Mouse (Mus musculus): ENCODE data around the gene Chst13. TPM values are rescaled to one million over a fixed set of nuclear protein-coding genes. Genes with fewer than 3 reads are reported as not detected.

The Chst13 gene
- total RNA-seq, 2 experiments from 2014 or later: not detected

DNA sequence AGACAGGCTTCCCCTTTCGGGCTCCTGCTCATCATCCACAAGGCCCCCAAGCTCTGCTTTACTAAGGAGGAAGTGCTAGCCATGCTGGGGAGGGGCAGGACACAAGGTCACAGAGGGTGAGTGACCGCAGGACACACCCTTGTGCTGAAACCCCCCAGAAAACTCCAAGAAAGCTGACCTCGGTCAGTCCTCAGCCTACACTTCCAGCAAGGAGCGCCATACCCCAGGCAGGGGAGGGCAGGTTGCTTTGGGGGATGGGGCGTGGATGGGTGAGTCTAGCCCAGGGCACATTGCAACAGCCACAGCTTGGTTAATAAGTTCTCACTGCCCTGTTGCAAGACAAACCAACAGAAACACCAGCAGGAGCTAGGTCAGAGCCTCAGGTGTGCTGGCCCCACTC lies 4.6 kb downstream of the Chst13 start:
- DNase-seq (ENCODE audit: low spot score): no peak

DNA sequence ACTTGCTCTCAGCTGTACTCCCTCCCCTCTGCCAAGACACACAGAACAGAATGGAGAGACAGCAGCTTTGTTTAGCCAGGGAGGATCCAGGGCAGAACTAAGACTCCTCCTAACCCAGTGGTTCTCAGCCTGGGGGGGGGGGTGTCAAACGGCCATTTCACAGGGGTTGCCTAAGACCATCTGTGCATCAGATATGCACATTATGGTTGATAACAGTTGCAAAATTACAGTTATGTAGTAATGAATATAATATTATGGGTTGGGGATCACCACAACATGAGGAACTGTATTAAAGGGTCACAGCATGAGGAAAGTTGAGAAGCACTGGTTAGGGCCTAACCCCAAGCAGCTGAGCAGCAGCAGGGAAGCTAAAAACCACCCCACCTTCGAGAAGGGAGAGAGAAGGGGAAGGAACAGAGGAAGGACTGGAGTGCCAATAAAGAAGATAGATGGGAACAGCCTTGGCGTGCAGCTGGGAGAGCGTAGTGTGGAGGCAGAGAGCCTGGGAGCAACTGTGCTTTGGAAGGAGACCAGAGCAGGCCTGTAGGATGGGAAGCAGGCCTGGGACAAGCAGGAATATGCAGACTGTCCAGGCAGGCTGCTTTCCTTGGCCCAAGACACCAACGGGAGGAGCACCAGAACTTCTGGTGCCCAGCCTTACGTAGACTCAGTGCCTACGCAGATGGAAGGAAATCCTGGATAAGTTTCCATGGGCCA lies 5.4 kb downstream of the Chst13 start:
- peak; percentile 28 for DNase-seq (ENCODE audit: low spot score)

DNA sequence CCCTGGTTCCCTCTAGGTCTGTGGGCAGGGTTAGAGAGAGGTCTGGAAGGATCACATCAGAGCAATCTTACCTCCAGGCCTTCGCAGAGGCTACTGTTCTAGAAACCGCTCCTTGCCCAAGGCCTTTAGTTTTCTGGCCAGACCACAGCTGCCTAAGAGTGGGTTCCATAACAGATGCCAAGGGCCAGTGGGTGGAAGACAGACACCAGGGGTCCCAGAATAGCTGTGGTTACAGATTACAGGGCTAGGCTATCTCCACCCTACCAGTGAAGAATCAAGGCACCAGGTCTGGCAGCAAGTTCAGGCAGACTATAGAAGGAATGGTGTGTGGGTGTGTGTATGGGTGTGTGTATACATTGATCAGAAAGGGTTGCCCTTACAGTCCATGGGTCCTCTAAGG lies 6.0 kb downstream of the Chst13 start:
- no peak for DNase-seq (ENCODE audit: low spot score)

DNA sequence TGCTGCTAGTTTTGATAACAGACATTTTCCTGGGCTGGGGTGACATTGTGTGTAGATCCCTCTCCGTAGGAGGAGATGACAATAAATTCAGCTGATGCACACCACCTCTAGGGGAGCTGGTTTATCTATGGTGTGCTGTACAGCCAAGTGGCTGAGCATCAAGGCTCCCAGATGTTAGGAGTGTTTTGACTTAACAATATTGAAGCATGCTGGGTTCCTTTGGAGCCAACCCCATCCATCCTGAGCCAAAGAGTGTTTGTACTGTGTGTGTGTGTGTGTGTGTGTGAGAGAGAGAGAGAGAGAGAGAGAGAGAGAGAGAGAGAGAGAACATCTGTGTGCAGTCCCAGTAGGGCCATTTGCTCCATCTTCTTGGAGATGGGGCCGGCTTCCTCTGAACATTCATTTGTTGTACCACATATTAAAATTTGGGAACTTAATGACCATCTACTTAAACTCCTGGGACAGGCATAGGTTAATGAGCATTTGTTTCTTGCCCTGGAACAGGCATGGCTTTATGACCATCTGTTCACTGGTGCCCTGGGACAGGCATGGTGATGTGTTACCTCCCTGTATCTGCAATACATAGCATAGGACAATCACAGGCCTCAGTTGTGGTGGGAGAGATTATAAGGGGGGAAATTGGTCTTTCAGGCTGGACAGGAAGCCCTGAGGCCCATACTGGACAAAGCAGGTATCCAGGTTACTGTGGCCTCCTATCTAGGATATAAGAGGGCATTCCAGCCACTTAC lies 7.3 kb downstream of the Chst13 start:
- DNase-seq (ENCODE audit: low spot score): no peak

DNA sequence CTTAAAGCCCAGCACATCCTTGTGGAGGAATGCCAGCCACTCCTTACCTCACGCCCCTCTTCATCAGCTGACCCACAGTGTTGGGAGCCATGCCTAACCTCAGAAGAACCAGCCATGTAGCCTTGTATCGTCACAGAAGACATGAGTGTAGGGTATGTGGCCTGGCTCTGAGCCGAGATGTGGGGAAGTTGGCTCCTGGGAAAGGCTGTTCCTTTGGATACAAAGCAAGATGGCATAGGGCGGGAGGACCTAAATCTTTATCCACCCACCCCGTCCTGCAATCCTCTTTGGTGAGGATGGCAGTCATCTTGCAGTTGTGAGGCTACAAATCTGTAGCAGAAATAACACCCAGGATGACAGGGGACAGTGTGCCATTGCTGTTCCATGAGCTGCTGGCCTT lies 9.0 kb downstream of the Chst13 start:
- no peak for DNase-seq (ENCODE audit: low spot score)

DNA sequence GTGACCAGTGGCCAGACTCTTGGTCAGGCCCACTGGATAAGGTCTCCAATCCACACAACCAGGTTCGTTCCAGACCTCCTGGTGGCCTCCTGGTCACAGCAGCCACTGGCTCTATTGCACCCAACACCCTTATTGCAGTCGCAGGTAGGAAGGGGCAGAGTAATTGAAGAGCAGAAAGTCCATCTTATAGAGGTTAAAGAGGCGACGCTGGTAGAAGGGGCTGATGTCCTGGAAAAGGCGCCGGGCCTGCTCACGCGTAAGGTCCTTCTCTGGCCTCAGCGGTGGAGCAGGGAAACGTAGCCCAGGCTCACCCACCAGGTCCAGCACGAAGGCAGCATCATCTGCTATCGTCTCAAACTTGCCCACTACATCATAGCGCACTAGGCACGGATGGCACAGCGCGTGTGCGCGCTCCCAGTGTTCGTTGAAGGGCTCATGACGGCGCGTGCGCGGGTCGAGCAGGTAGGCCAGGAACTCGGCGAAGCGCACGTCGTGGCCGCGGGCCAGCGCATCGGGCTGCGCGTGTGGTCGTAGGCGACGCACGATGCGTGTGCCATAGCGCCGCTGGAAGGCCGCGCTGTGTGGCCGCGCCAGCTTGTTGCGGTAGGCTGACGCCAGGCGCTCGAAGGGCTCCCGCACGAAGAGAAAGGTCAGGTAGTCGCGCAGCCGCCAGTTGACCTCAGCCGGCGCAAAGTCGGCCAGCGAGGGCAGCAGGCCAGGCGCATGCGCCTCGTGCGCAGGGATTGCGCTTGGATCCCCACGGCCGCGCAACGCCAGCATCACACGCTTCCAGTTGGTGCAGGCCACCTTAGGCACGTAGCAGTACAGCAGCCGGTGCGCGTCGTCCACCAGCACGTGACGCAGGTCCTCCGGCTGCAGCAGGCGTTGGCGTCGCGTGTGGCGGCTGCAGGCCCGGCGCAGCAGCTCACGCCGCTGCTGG lies 15.9 kb downstream of the Chst13 start:
- DNase-seq (ENCODE audit: low spot score): no peak

DNA sequence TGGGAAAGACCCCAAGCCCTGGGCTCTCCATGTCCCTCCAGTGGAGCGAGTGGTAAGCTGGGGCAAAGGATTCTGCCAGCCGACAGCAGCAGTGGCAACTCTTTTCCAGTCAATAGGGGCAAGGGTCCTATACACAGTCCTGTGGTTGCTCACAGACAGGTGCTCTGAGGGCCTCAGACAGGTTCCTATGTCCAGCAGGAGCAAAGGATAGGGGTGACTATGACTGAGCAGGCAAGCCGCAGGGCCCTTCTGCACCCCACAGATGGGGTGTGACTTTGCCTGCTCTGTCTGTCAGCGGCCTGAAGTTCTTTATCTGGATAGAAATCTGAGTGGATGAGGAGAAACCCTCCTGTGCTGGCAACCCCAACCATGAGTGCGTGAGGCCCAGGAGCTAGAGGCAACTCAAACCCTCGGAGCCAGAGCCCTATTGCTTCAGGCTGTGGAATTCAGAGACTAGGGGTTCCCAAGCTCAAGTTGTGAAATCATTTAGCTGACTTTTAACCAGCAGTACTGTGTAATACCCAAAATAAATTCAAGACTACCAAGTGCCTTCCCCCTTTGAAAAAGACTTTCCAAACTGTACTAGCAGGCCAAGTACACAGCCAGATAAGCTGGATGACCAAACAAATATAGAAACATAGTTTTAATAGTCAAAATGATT lies 18.5 kb downstream of the Chst13 start:
- no peak for DNase-seq (ENCODE audit: low spot score)

DNA sequence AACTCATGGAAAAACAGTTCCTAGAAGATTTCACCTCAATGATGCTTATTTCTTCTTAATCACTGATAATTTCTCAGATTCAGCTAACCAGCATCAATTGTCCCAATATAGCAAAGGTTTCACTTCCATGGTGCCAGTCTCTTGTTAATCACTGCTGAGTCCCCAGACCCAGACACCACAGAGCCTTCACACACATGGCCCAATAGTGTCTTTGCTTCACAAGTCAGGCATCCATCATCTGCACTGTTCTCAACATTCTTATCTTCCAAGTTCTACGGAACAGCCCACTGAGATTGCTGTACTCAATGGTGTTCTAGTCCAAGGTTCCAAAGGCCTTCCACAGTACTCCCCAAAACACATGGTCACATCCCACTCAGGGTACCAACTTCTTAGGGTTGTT lies 24.1 kb downstream of the Chst13 start, which contains the start of gene BC048671:
BC048671 (plus strand) TSS at position 301 of the 400 bp plus-strand sequence.
- DNase-seq (ENCODE audit: low spot score): no peak

DNA sequence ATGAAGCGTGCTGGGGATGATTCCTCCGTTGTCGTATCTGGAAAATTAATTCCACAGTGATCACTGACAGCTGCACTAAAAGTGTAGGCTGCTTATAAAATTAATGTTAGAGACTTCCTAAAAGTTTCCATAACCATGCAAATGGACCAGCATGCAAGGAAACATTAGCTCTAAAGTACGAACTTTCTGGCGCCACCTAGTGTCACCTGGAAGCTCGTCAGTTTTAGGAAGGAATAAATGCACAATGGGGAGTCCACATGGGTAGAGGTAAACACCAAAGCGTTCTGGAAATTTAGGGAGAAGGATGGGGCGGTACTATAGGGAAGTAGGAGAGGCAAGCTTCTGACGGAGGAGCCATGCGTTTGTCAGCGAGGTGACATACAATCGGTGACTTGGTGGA lies 36.7 kb downstream of the Chst13 start:
- no peak for DNase-seq (ENCODE audit: low spot score)

Other genes with a start within 250 kb of the Chst13 start
- not detected for gene Vmn1r49, start 246.7 kb downstream of the Chst13 start, total RNA-seq (2021)
- gene Vmn1r50, start 223.8 kb downstream of the Chst13 start, total RNA-seq (2021): not detected
- gene Vmn1r51, start 202.6 kb downstream of the Chst13 start, total RNA-seq (2021): not detected
- gene Vmn1r52, start 150.4 kb downstream of the Chst13 start, total RNA-seq (2021): not detected
- not detected for gene V1ra8, start 122.4 kb downstream of the Chst13 start, total RNA-seq (2021)
- gene Vmn1r53, start 100.7 kb downstream of the Chst13 start, total RNA-seq (2021): not detected
- gene Vmn1r54, start 78.9 kb downstream of the Chst13 start, total RNA-seq (2021): not detected
- gene BC048671, start 24.0 kb downstream of the Chst13 start, total RNA-seq (2021): not detected
- gene Uroc1, start 8.1 kb upstream of the Chst13 start, total RNA-seq (2021): under 1 TPM in 1 of 2 experiments, not detected in 1; 0.12 TPM
- gene Zxdc, start 44.3 kb upstream of the Chst13 start, total RNA-seq (2021): 10 to 100 TPM; 13.7 to 13.9 TPM
- gene Cfap100, start 103.6 kb upstream of the Chst13 start, total RNA-seq (2021): under 1 TPM in 1 of 2 experiments, not detected in 1; 0.12 TPM
- gene Klf15, start 137.4 kb upstream of the Chst13 start, total RNA-seq (2021): 10 to 100 TPM; 33.8 to 73.0 TPM
- 1 to 10 TPM; 3.5 to 4.2 TPM for gene Aldh1l1, start 161.2 kb upstream of the Chst13 start, total RNA-seq (2021)

Data from gastrocnemius, adult 18-20 months (tissue).